Mouse (Mus musculus): Measurements from ENCODE around the gene Zbtb20.

DNA sequence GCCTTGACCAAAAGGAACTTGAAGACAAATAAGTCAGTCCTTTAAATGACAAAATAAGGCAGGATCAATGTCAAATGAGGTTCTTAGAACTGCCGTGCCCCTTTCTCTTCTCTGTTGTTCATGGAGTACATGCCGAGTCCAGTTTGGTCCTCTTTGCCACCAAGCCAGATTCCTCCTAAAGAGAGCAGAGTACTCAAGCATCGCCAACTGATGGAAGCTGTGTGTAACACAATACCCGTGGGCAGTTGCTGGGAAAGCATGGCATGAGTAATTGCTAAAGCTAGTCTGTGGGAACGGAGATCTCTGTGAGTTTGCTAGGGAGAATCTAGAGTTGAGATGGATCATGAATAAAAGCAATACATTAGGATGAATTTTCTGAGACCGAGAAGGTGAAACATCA is 206.3 kb downstream of the Zbtb20 start:
- TF ChIP-seq CTCF (IDR thresholded peaks at IDR 0.05; ENCODE audit: control insufficient read depth, insufficient read depth, insufficient replicate concordance, low read depth, low read length) (no peak), POLR2A (IDR thresholded peaks at IDR 0.05; ENCODE audit: control insufficient read depth, low read depth, low read length) (no peak)
